Mouse (Mus musculus) MEL (cell line): ENCODE data around the gene Grid1. TPM values are rescaled to one million over a fixed set of nuclear protein-coding genes. Genes with fewer than 3 reads are reported as not detected.

Experiments
- DNase-seq: peaks from one replicate; pipeline ENCODE4 v3.0.0; 2011; ENCODE audit warnings: low read depth, low spot score
- H3K27ac ChIP-seq: 2 replicates; pipeline ENCODE4 v1.5.1; 2012; ENCODE audit warnings: low read depth, mild to moderate bottlenecking, control low read depth, low read length, moderate library complexity; ENCODE audit not compliant: control insufficient read depth
- H3K27me3 ChIP-seq, 2 experiments: fragments of 150-350 bp in 1 of 2; sonication (generic) in 1 of 2; 2 replicates each; pipeline ENCODE4 v1.6.1; 2012; ENCODE audit warnings: low read length in 2 of 2, mild to moderate bottlenecking in 2 of 2, improper control_type of control experiment in 1 of 2, moderate library complexity in 1 of 2; ENCODE audit not compliant: insufficient read depth in 2 of 2, control insufficient read depth in 1 of 2
- H3K36me3 ChIP-seq, 2 experiments: 2 replicates each; pipeline ENCODE4 v1.6.1; 2012 to 2014; ENCODE audit warnings: low read length in 2 of 2, improper control_type of control experiment in 1 of 2, inconsistent platforms in 1 of 2, mild to moderate bottlenecking in 1 of 2; ENCODE audit not compliant: insufficient read depth in 2 of 2, control insufficient read depth in 1 of 2
- H3K4me1 ChIP-seq, 2 experiments: fragments of 150-350 bp in 1 of 2; sonication (generic) in 1 of 2; 2 replicates each; pipeline ENCODE4 v1.6.1; 2012; ENCODE audit warnings: low read length in 2 of 2, improper control_type of control experiment in 1 of 2, mild to moderate bottlenecking in 1 of 2; ENCODE audit not compliant: insufficient read depth in 2 of 2, control insufficient read depth in 1 of 2
- H3K4me3 ChIP-seq, 2 experiments: fragments of 150-350 bp in 1 of 2; sonication (generic) in 1 of 2; 2 replicates each; pipeline ENCODE4 v1.5.1; 2012; ENCODE audit warnings: low read depth in 2 of 2, low read length in 2 of 2, mild to moderate bottlenecking in 2 of 2, moderate library complexity in 2 of 2, control low read depth in 1 of 2, improper control_type of control experiment in 1 of 2; ENCODE audit not compliant: control insufficient read depth in 1 of 2, insufficient read depth in 1 of 2
- H3K79me2 ChIP-seq: 2 replicates; pipeline ENCODE4 v1.6.1; 2012; ENCODE audit warnings: mild to moderate bottlenecking, low read length, moderate library complexity; ENCODE audit not compliant: control insufficient read depth, poor library complexity, insufficient read depth
- H3K9ac ChIP-seq: 2 replicates; pipeline ENCODE4 v1.6.1; 2012; ENCODE audit warnings: low read depth, mild to moderate bottlenecking, control low read depth, low read length, moderate library complexity; ENCODE audit not compliant: control insufficient read depth, poor library complexity, severe bottlenecking
- H3K9me3 ChIP-seq: fragments of 150-350 bp; sonication (generic); replicated peaks from 2 replicates; pipeline ENCODE4 v1.6.1; 2012; ENCODE audit warnings: mild to moderate bottlenecking, low read length, improper control_type of control experiment, moderate library complexity; ENCODE audit not compliant: insufficient read depth
- CHD1 ChIP-seq: IDR thresholded peaks from 2 replicates; pipeline ENCODE4 v1.6.1; 2012; ENCODE audit warnings: low read depth, mild to moderate bottlenecking, inconsistent platforms, low read length, improper control_type of control experiment
- CHD2 ChIP-seq: IDR thresholded peaks from 2 replicates; pipeline ENCODE4 v1.6.1; 2011; ENCODE audit warnings: low read length, improper control_type of control experiment
- CTCF ChIP-seq, 3 experiments: IDR thresholded peaks in 2 of 3; conservative IDR thresholded peaks in 1 of 3; 2 replicates each; pipeline ENCODE4 v1.5.1; 2011 to 2012; ENCODE audit warnings: low read length in 3 of 3, low read depth in 2 of 3, mild to moderate bottlenecking in 2 of 3, improper control_type of control experiment in 1 of 3, inconsistent platforms in 1 of 3, mixed read lengths in 1 of 3, moderate library complexity in 1 of 3; ENCODE audit not compliant: control insufficient read depth in 1 of 3, insufficient read depth in 1 of 3, poor library complexity in 1 of 3, severe bottlenecking in 1 of 3
- E2F4 ChIP-seq: IDR thresholded peaks from 2 replicates; pipeline ENCODE4 v1.6.1; 2011; ENCODE audit warnings: low read depth, low read length, improper control_type of control experiment, borderline replicate concordance
- GABPA ChIP-seq: IDR thresholded peaks from 2 replicates; pipeline ENCODE4 v1.6.1; 2012; ENCODE audit warnings: low read depth, mild to moderate bottlenecking, inconsistent platforms, low read length, improper control_type of control experiment, moderate library complexity
- GATA1 ChIP-seq: IDR thresholded peaks from 2 replicates; pipeline ENCODE4 v1.6.1; 2011; ENCODE audit warnings: low read depth, low read length, improper control_type of control experiment
- HCFC1 ChIP-seq: IDR thresholded peaks from 2 replicates; pipeline ENCODE4 v1.6.1; 2012; ENCODE audit warnings: low read depth, mild to moderate bottlenecking, inconsistent platforms, low read length, improper control_type of control experiment, moderate library complexity
- KAT2A ChIP-seq: conservative IDR thresholded peaks from 2 replicates; pipeline ENCODE4 v1.6.1; 2012; ENCODE audit warnings: low read depth, low read length, improper control_type of control experiment, inconsistent platforms
- MAFK ChIP-seq: IDR thresholded peaks from 2 replicates; pipeline ENCODE4 v1.6.1; 2011; ENCODE audit warnings: low read depth, mild to moderate bottlenecking, low read length, improper control_type of control experiment, borderline replicate concordance
- MAZ ChIP-seq: IDR thresholded peaks from 2 replicates; pipeline ENCODE4 v1.6.1; 2012; ENCODE audit warnings: low read depth, mild to moderate bottlenecking, inconsistent platforms, low read length, improper control_type of control experiment
- NELFE ChIP-seq: IDR thresholded peaks from 2 replicates; pipeline ENCODE4 v1.6.1; 2011; ENCODE audit warnings: low read depth, low read length, improper control_type of control experiment
- NRF1 ChIP-seq: IDR thresholded peaks from 2 replicates; pipeline ENCODE4 v1.6.1; 2014; ENCODE audit warnings: low read depth, mild to moderate bottlenecking, inconsistent platforms, low read length, improper control_type of control experiment, moderate library complexity; ENCODE audit not compliant: poor library complexity, insufficient read depth, severe bottlenecking
- POLR2AphosphoS2 ChIP-seq: IDR thresholded peaks from 2 replicates; pipeline ENCODE4 v1.6.1; 2011; ENCODE audit warnings: low read length, improper control_type of control experiment
- POLR2AphosphoS5 ChIP-seq: IDR thresholded peaks from 2 replicates; pipeline ENCODE4 v1.6.1; 2012; ENCODE audit warnings: low read depth, borderline replicate concordance, mild to moderate bottlenecking, inconsistent platforms, low read length, moderate library complexity, mixed read lengths
- RAD21 ChIP-seq: IDR thresholded peaks from 2 replicates; pipeline ENCODE4 v1.6.1; 2011; ENCODE audit warnings: mild to moderate bottlenecking, low read depth, low read length, improper control_type of control experiment
- RCOR1 ChIP-seq: IDR thresholded peaks from 2 replicates; pipeline ENCODE4 v1.6.1; 2012; ENCODE audit warnings: low read depth, mild to moderate bottlenecking, inconsistent platforms, low read length, improper control_type of control experiment
- SIN3A ChIP-seq: IDR thresholded peaks from 2 replicates; pipeline ENCODE4 v1.6.1; 2012; ENCODE audit warnings: low read length, improper control_type of control experiment, inconsistent platforms
- SMC3 ChIP-seq: IDR thresholded peaks from 2 replicates; pipeline ENCODE4 v1.6.1; 2011; ENCODE audit warnings: low read depth, low read length, improper control_type of control experiment
- TAL1 ChIP-seq: IDR thresholded peaks from 2 replicates; pipeline ENCODE4 v1.6.1; 2012; ENCODE audit warnings: mild to moderate bottlenecking, inconsistent platforms, low read length, moderate library complexity, mixed read lengths
- TBP ChIP-seq: IDR thresholded peaks from 2 replicates; pipeline ENCODE4 v1.8.0; 2011; ENCODE audit warnings: low read depth, low read length, improper control_type of control experiment
- UBTF ChIP-seq: IDR thresholded peaks from 2 replicates; pipeline ENCODE4 v1.6.1; 2012; ENCODE audit warnings: low read depth, mild to moderate bottlenecking, inconsistent platforms, low read length, improper control_type of control experiment, moderate library complexity, borderline replicate concordance; ENCODE audit not compliant: insufficient read depth
- USF2 ChIP-seq, 2 experiments: IDR thresholded peaks; 2 replicates each; pipeline ENCODE4 v1.6.1; 2011 to 2012; ENCODE audit warnings: improper control_type of control experiment in 2 of 2, low read length in 2 of 2, borderline replicate concordance in 1 of 2, inconsistent platforms in 1 of 2, low read depth in 1 of 2, mild to moderate bottlenecking in 1 of 2; ENCODE audit not compliant: insufficient read depth in 1 of 2
- ZC3H11A ChIP-seq: IDR thresholded peaks from 2 replicates; pipeline ENCODE4 v1.6.1; 2012; ENCODE audit warnings: low read depth, mild to moderate bottlenecking, inconsistent platforms, low read length, improper control_type of control experiment
- ZKSCAN1 ChIP-seq: IDR thresholded peaks from 2 replicates; pipeline ENCODE4 v1.6.1; 2012; ENCODE audit warnings: low read depth, mild to moderate bottlenecking, inconsistent platforms, low read length, improper control_type of control experiment, moderate library complexity
- ZNF384 ChIP-seq: IDR thresholded peaks from 2 replicates; pipeline ENCODE4 v1.6.1; 2012; ENCODE audit warnings: low read depth, mild to moderate bottlenecking, inconsistent platforms, low read length, improper control_type of control experiment
- polyA plus RNA-seq, 2 experiments: library from polyadenylated mRNA; stranded (reverse) in 1 of 2; unstranded in 1 of 2; fragments of >175 nt in 1 of 2; fragments of >200 nt in 1 of 2; gene quantifications; 2 replicates each; pipeline versions ENCODE4 v1.2.1 to v1.2.4; 2012; ENCODE audit warnings: low replicate concordance in 2 of 2, low read depth in 1 of 2; ENCODE audit not compliant: insufficient read length in 2 of 2, insufficient read depth in 1 of 2, missing spikeins in 1 of 2
- total RNA-seq: library from RNA; depleted of rRNA; stranded (reverse); fragments of 300-350 nt; gene quantifications from 2 replicates; pipeline ENCODE4 v1.2.3, GENCODE M21; 2012

Grid1 gene
- total and polyA plus RNA-seq, 3 experiments = not detected

- Histone ChIP-seq H3K79me2 (no peaks in the 10 kb centered on the region), H3K4me1 (no peaks in the 10 kb centered on the region), H3K27ac (no peak overlapping the region), H3K4me3 (no peak overlapping the region), H3K36me3 (no peaks in the 10 kb centered on the region)
- no peak for TF ChIP-seq ZNF384
- TF ChIP-seq USF2 (IDR thresholded peaks at IDR 0.05; ENCODE audit: borderline replicate concordance in 1 of 2, insufficient read depth in 1 of 2, low read depth in 1 of 2, low read length in 2 of 2) = no peak
- TF ChIP-seq SMC3 = no peak
- TF ChIP-seq GATA1 = no peak
- no peak for TF ChIP-seq ZKSCAN1
- TF ChIP-seq RCOR1 = no peak
- TF ChIP-seq POLR2AphosphoS5 = no peak
- no peak for TF ChIP-seq GABPA
- TF ChIP-seq SIN3A = no peak
- no peak for TF ChIP-seq TAL1
- TF ChIP-seq NELFE = no peak
- TF ChIP-seq CTCF (IDR thresholded peaks at IDR 0.05 in 2 of 3, conservative IDR thresholded peaks at IDR 0.05 in 1 of 3; ENCODE audit: control insufficient read depth in 1 of 3, insufficient read depth in 1 of 3, low read depth in 2 of 3, low read length in 3 of 3, poor library complexity in 1 of 3, severe bottlenecking in 1 of 3) = no peak
- TF ChIP-seq UBTF = no peak
- TF ChIP-seq NRF1 = no peak
- no peak for TF ChIP-seq CHD2
- TF ChIP-seq HCFC1 = no peak
- no peak for TF ChIP-seq ZC3H11A
- TF ChIP-seq MAFK = no peak
- TF ChIP-seq KAT2A = no peak
- TF ChIP-seq, all 39 proteins: peak for 0
- no peak for DNase-seq
- Histone ChIP-seq H3K9ac (no peak overlapping the region), H3K9me3 (no peaks in the 10 kb centered on the region), H3K27me3 (no peaks in the 10 kb centered on the region)
These were observed 128.3 kb downstream of the Grid1 start for GRCm38 (mm10) chr14:34948249-34948648.

- no peaks in the 10 kb centered on the region for H3K4me1 ChIP-seq
- no peak for DNase-seq
- H3K79me2 ChIP-seq = no peaks in the 10 kb centered on the region
- no peaks in the 10 kb centered on the region for H3K36me3 ChIP-seq
- H3K27me3 ChIP-seq = no peaks in the 10 kb centered on the region
- no peak overlapping the region for H3K27ac ChIP-seq
- no peaks in the 10 kb centered on the region for H3K9me3 ChIP-seq
- no peak overlapping the region for H3K9ac ChIP-seq
- no peak for TF ChIP-seq TBP
- no peak for TF ChIP-seq KAT2A
- no peak for TF ChIP-seq E2F4
- no peak for TF ChIP-seq UBTF
- TF ChIP-seq MAZ = no peak
- TF ChIP-seq POLR2AphosphoS2 = no peak
- no peak for TF ChIP-seq TAL1
- TF ChIP-seq GATA1 = no peak
- no peak for TF ChIP-seq HCFC1
- no peak for TF ChIP-seq SMC3
- no peak for TF ChIP-seq ZNF384
- no peak for TF ChIP-seq RCOR1
- no peak for TF ChIP-seq CHD1
- TF ChIP-seq RAD21 = no peak
- TF ChIP-seq, all 39 proteins: peak for 0
- H3K4me3 ChIP-seq = no peak overlapping the region
These were observed 132.4 kb downstream of the Grid1 start for GRCm38 (mm10) chr14:34952311-34952710.
